ENCODE assay signal across 8 mouse cellular contexts in genomic region chr1:193376478-193377134, GRCm38 (mm10). TPM values are rescaled to one million over a fixed set of nuclear protein-coding genes. Genes with fewer than 3 reads are reported as not detected.
DNase-seq lines count a peak whose midpoint lies in the region; ATAC-seq lines count a peak whose summit lies in the region.

No protein-coding gene starts in this region.

- H3K4me3 ChIP-seq in heart, embryonic 16.5 days (ENCODE audit: low read length), result no peak overlapping the region
- no peak overlapping the region for H3K4me3 ChIP-seq in midbrain, embryonic 14.5 days (replicated peaks; ENCODE audit: low read depth, low read length)

- peaks cover 7% of the 10 kb centered on the region for H3K4me1 ChIP-seq in heart, embryonic 16.5 days (ENCODE audit: control insufficient read depth, insufficient read depth, low read length)
- peaks cover under 1% of the 10 kb centered on the region; the same call in 1 of the 2 replicates for H3K4me1 ChIP-seq in midbrain, embryonic 14.5 days (ENCODE audit: control insufficient read depth, insufficient read depth, low read length)

- WGBS in heart, embryonic 16.5 days, result 28% methylated on average over 4 of the region's 4 CpGs
- WGBS in midbrain, embryonic 14.5 days, result 29% methylated on average over 4 of the region's 4 CpGs

- no peaks in the 10 kb centered on the region for H3K27me3 ChIP-seq in heart, embryonic 16.5 days (ENCODE audit: control insufficient read depth, insufficient read depth, low read length)
- no peaks in the 10 kb centered on the region for H3K27me3 ChIP-seq in midbrain, embryonic 14.5 days (ENCODE audit: control insufficient read depth, insufficient read depth, low read length)

- ATAC-seq in heart, embryonic 16.5 days (replicated peaks; ENCODE audit: extremely low read depth, insufficient read depth, low FRiP score), result peak; percentile 42; the same call in 1 of the 2 replicates
- ATAC-seq in midbrain, embryonic 14.5 days (ENCODE audit: low FRiP score, low TSS enrichment), result peak; percentile 51; the same call in 1 of the 2 replicates

- no peak overlapping the region for H3K27ac ChIP-seq in heart, embryonic 16.5 days (ENCODE audit: low read length)
- no peak overlapping the region for H3K27ac ChIP-seq in midbrain, embryonic 14.5 days (replicated peaks; ENCODE audit: low read depth, low read length)

- no peak overlapping the region for H3K4me2 ChIP-seq in heart, embryonic 16.5 days (ENCODE audit: low read depth, low read length)
- H3K4me2 ChIP-seq in midbrain, embryonic 14.5 days (ENCODE audit: low read length), result no peak overlapping the region

- 0 out of 2 replicates have a peak, but pooled peaks cover 2% of the 10 kb centered on the region for H3K9me3 ChIP-seq in heart, embryonic 16.5 days (replicated peaks; ENCODE audit: control insufficient read depth, low read length)
- H3K9me3 ChIP-seq in midbrain, embryonic 14.5 days (ENCODE audit: control insufficient read depth, low read length), result no peaks in the 10 kb centered on the region

- H3K36me3 ChIP-seq in heart, embryonic 16.5 days (ENCODE audit: control insufficient read depth, insufficient read depth), result no peaks in the 10 kb centered on the region
- no peaks in the 10 kb centered on the region for H3K36me3 ChIP-seq in midbrain, embryonic 14.5 days (ENCODE audit: control insufficient read depth, insufficient read depth, low read length)

- DNase-seq in layer of hippocampus, adult 11-12 months (ENCODE audit: low spot score), result peak; percentile 43
- DNase-seq in layer of hippocampus, adult 8-10 months (ENCODE audit: low spot score in 2 of 2), result no peak
- DNase-seq in R1 (ENCODE audit: low read depth, low spot score), result peak; percentile 63
- DNase-seq in embryo, embryonic 10 days (ENCODE audit: low spot score), result peak; percentile 85
- DNase-seq in kidney, postnatal 36 days, result peak; percentile 33 to 58
- peak; percentile 83 for DNase-seq in midbrain, embryonic 14.5 days
- DNase-seq in thymus, postnatal 0 days (ENCODE audit: low spot score), result peak; percentile 70

- no peak overlapping the region; the same call in 1 of the 2 replicates for H3K9ac ChIP-seq in heart, embryonic 16.5 days (ENCODE audit: low read length)
- H3K9ac ChIP-seq in midbrain, embryonic 14.5 days (replicated peaks; ENCODE audit: low read length), result no peak overlapping the region

RNA-seq across cellular contexts. Expression of gene Camk1g, which starts 6.5 kb away (rescaled TPM):
- total RNA-seq in layer of hippocampus, adult 8-10 months (2022), result 10 to 100 TPM; 22.5 to 31.6 (median 27.1) TPM
- polyA plus RNA-seq in heart, embryonic 16.5 days (2015; fragmentation: Nextera tagmentation; extraction: Ambion mirVana), result 13.6 and 16.6 TPM in 2 replicates
- 46.0 and 47.7 TPM in 2 replicates for polyA plus RNA-seq in midbrain, embryonic 14.5 days (2014; fragmentation: Nextera tagmentation; extraction: Ambion mirVana)
- 1.0 and 2.6 TPM in 2 replicates for polyA plus RNA-seq in thymus, postnatal 0 days (2015; fragmentation: Nextera tagmentation; extraction: Ambion mirVana)

Comparison
In these comparisons a context has a peak if more than half of its experiments do, and no peak if none do; other contexts are left out.
1. DNase-seq: peak in layer of hippocampus, adult 11-12 months (single experiment), R1 (single experiment), embryo, embryonic 10 days (single experiment), kidney, postnatal 36 days (2 of 2), midbrain, embryonic 14.5 days (single experiment) and thymus, postnatal 0 days (single experiment); none in layer of hippocampus, adult 8-10 months (0 of 2).